Mouse (Mus musculus): ENCODE data around the gene Adck1. TPM values are rescaled to one million over a fixed set of nuclear protein-coding genes. Genes with fewer than 3 reads are reported as not detected.

The Adck1 gene
- polyA plus RNA-seq, 1 experiment = 33.2 TPM

- Histone ChIP-seq H3K36me3 (ENCODE audit: control insufficient read depth, insufficient read depth, low read length) (no peaks in the 10 kb centered on the region), H3K4me3 (ENCODE audit: insufficient read depth, low read depth, low read length) (no peak overlapping the region), H3K4me1 (ENCODE audit: control insufficient read depth, insufficient read depth, low read length) (no peaks in the 10 kb centered on the region), H3K27ac (ENCODE audit: insufficient read depth, low read depth, low read length) (no peak overlapping the region), H3K27me3 (replicated peaks; ENCODE audit: control insufficient read depth, insufficient read depth, low read length) (no peaks in the 10 kb centered on the region)
- no peak for TF ChIP-seq CTCF (conservative IDR thresholded peaks at IDR 0.05; ENCODE audit: insufficient read depth, insufficient read length, low read depth, low read length)
- TF ChIP-seq POLR2A (IDR thresholded peaks at IDR 0.05; ENCODE audit: low read depth, low read length) = no peak
- WGBS = 96% methylated on average over 3 of the region's 3 CpGs
- no peak for DNase-seq
These were observed 66.6 kb downstream of the Adck1 start for GRCm38 (mm10) chr12:88426926-88427325.

DNA sequence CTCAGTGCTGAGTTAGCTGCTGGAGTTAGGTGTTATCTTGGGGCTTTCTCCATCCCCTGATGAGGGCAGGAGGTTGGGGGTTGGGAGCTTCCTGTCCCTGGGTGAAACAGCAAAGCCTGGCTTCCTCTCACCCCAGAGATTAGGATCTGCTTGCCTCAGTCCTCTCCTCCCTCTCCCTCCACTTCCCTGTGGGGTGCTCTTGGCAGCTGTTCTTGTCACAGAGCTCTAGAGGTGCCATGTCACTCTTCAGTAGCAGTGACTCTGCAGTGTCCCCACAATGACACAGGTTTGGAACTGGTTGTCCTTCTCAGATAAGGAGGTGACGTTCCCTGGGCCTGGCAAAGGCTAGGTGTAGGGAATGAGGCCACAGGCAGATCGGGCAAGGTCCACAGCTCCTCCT is 68.4 kb downstream of the Adck1 start:
- Histone ChIP-seq H3K27me3 (replicated peaks; ENCODE audit: control insufficient read depth, insufficient read depth, low read length) (no peaks in the 10 kb centered on the region), H3K4me1 (ENCODE audit: control insufficient read depth, insufficient read depth, low read length) (no peaks in the 10 kb centered on the region), H3K4me3 (ENCODE audit: insufficient read depth, low read depth, low read length) (no peak overlapping the region), H3K27ac (ENCODE audit: insufficient read depth, low read depth, low read length) (no peak overlapping the region), H3K36me3 (ENCODE audit: control insufficient read depth, insufficient read depth, low read length) (no peaks in the 10 kb centered on the region)
- TF ChIP-seq CTCF (conservative IDR thresholded peaks at IDR 0.05; ENCODE audit: insufficient read depth, insufficient read length, low read depth, low read length) = no peak
- no peak for TF ChIP-seq POLR2A (IDR thresholded peaks at IDR 0.05; ENCODE audit: low read depth, low read length)
- DNase-seq = no peak
- 90% methylated on average over 2 of the region's 2 CpGs for WGBS

DNA sequence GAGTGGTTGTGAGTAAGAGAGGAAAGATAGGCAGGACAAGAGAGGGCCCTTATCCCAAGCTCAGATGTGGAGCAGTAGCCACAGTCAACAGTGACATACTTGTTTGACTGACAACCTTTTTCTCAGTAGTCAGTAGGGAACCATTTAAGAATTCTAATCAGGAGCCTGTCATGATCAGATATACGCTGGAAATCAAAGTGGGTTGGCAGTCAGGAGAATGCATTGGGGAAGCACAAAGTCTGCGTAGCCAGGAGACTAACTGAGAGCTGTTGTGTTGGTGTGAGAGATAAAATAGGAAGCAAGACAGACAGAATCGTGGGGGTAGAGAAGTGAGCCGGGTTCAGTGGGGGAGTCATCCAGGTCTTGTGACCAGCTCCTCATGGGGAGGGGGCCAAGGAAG is 71.9 kb downstream of the Adck1 start:
- Histone ChIP-seq H3K36me3 (ENCODE audit: control insufficient read depth, insufficient read depth, low read length) (no peaks in the 10 kb centered on the region), H3K27ac (ENCODE audit: insufficient read depth, low read depth, low read length) (no peak overlapping the region), H3K4me3 (ENCODE audit: insufficient read depth, low read depth, low read length) (no peak overlapping the region), H3K4me1 (ENCODE audit: control insufficient read depth, insufficient read depth, low read length) (no peaks in the 10 kb centered on the region), H3K27me3 (replicated peaks; ENCODE audit: control insufficient read depth, insufficient read depth, low read length) (no peaks in the 10 kb centered on the region)
- TF ChIP-seq POLR2A (IDR thresholded peaks at IDR 0.05; ENCODE audit: low read depth, low read length) (no peak), CTCF (conservative IDR thresholded peaks at IDR 0.05; ENCODE audit: insufficient read depth, insufficient read length, low read depth, low read length) (no peak)
- no peak for DNase-seq
- WGBS = 90% methylated on average over 4 of the region's 4 CpGs

GRCm38 (mm10) chr12:88433171-88433570 is 72.8 kb downstream of the Adck1 start:
- TF ChIP-seq POLR2A (IDR thresholded peaks at IDR 0.05; ENCODE audit: low read depth, low read length) (no peak), CTCF (conservative IDR thresholded peaks at IDR 0.05; ENCODE audit: insufficient read depth, insufficient read length, low read depth, low read length) (no peak)
- WGBS = 92% methylated on average over 7 of the region's 7 CpGs
- no peaks in the 10 kb centered on the region for H3K27me3 ChIP-seq (replicated peaks; ENCODE audit: control insufficient read depth, insufficient read depth, low read length)
- no peak overlapping the region for H3K27ac ChIP-seq (ENCODE audit: insufficient read depth, low read depth, low read length)
- H3K4me3 ChIP-seq (ENCODE audit: insufficient read depth, low read depth, low read length) = no peak overlapping the region
- no peaks in the 10 kb centered on the region for H3K36me3 ChIP-seq (ENCODE audit: control insufficient read depth, insufficient read depth, low read length)
- DNase-seq = no peak
- H3K4me1 ChIP-seq (ENCODE audit: control insufficient read depth, insufficient read depth, low read length) = no peaks in the 10 kb centered on the region

- Histone ChIP-seq H3K4me3 (ENCODE audit: insufficient read depth, low read depth, low read length) (no peak overlapping the region), H3K36me3 (ENCODE audit: control insufficient read depth, insufficient read depth, low read length) (no peaks in the 10 kb centered on the region), H3K4me1 (ENCODE audit: control insufficient read depth, insufficient read depth, low read length) (no peaks in the 10 kb centered on the region), H3K27ac (ENCODE audit: insufficient read depth, low read depth, low read length) (no peak overlapping the region), H3K27me3 (replicated peaks; ENCODE audit: control insufficient read depth, insufficient read depth, low read length) (no peaks in the 10 kb centered on the region)
- 81% methylated on average over 15 of the region's 15 CpGs for WGBS
- no peak for DNase-seq
- no peak for TF ChIP-seq POLR2A (IDR thresholded peaks at IDR 0.05; ENCODE audit: low read depth, low read length)
- no peak for TF ChIP-seq CTCF (conservative IDR thresholded peaks at IDR 0.05; ENCODE audit: insufficient read depth, insufficient read length, low read depth, low read length)
These were observed 76.8 kb downstream of the Adck1 start for GRCm38 (mm10) chr12:88436962-88437750.

DNA sequence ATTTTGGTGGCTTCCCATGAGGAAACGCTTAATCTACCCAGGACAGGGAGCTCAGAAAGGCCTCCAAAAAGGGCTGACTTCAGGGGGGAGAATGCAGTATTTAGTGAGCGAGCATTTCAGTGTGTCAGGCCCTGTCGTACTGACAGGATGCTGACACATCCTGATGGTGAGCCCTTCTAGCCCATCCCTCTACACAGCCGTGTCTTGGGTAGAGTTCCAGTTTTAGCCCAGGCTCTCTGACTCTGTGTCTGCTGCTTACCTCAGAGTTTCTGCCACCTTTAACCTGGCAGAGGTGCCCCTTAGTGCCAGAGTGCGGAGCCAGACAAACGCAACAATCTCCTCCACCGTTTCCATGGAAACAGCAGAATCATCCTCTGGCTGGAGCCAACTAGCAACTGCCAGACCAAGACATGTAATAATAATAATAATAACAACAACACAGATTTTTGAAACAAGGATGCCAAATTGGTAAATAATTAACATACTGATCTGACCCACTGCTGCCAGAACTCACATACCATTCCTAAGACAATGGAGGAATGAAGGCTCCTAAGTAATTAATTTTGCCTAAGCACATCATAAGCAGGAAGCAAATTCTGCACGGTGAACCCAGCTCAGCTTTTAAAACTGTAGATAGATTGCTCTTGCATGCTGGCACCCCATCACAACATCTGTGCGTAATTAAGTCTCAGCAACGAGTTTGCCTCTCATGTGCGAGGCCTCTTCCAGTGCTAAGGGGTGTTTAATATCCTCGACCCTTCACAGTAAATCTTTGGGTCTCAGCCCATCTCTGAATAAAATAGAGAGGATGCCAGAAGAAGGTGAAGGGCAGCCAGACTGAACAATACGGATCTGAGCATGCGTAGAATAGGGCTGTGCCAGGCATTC is 81.8 kb downstream of the Adck1 start:
- Histone ChIP-seq H3K4me3 (ENCODE audit: insufficient read depth, low read depth, low read length) (no peak overlapping the region), H3K4me1 (ENCODE audit: control insufficient read depth, insufficient read depth, low read length) (no peaks in the 10 kb centered on the region), H3K36me3 (ENCODE audit: control insufficient read depth, insufficient read depth, low read length) (no peaks in the 10 kb centered on the region; the same call in 1 of the 2 replicates), H3K27me3 (replicated peaks; ENCODE audit: control insufficient read depth, insufficient read depth, low read length) (no peaks in the 10 kb centered on the region), H3K27ac (ENCODE audit: insufficient read depth, low read depth, low read length) (no peak overlapping the region)
- TF ChIP-seq POLR2A (IDR thresholded peaks at IDR 0.05; ENCODE audit: low read depth, low read length) (no peak), CTCF (conservative IDR thresholded peaks at IDR 0.05; ENCODE audit: insufficient read depth, insufficient read length, low read depth, low read length) (no peak)
- DNase-seq = no peak
- 73% methylated on average over 14 of the region's 14 CpGs for WGBS

GRCm38 (mm10) chr12:88444040-88444439 is 83.7 kb downstream of the Adck1 start:
- no peak overlapping the region for H3K4me3 ChIP-seq (ENCODE audit: insufficient read depth, low read depth, low read length)
- H3K27ac ChIP-seq (ENCODE audit: insufficient read depth, low read depth, low read length) = no peak overlapping the region
- no peaks in the 10 kb centered on the region; the same call in 1 of the 2 replicates for H3K36me3 ChIP-seq (ENCODE audit: control insufficient read depth, insufficient read depth, low read length)
- no peak for TF ChIP-seq POLR2A (IDR thresholded peaks at IDR 0.05; ENCODE audit: low read depth, low read length)
- no peak for TF ChIP-seq CTCF (conservative IDR thresholded peaks at IDR 0.05; ENCODE audit: insufficient read depth, insufficient read length, low read depth, low read length)
- peak; percentile 60 for DNase-seq
- H3K4me1 ChIP-seq (ENCODE audit: control insufficient read depth, insufficient read depth, low read length) = no peaks in the 10 kb centered on the region
- WGBS = 60% methylated on average over 5 of the region's 5 CpGs
- no peaks in the 10 kb centered on the region for H3K27me3 ChIP-seq (replicated peaks; ENCODE audit: control insufficient read depth, insufficient read depth, low read length)

Measured in kidney, adult 2 months (tissue).